Mouse (Mus musculus): Measurements from ENCODE around the gene Ppp5c.

Ppp5c gene

DNA sequence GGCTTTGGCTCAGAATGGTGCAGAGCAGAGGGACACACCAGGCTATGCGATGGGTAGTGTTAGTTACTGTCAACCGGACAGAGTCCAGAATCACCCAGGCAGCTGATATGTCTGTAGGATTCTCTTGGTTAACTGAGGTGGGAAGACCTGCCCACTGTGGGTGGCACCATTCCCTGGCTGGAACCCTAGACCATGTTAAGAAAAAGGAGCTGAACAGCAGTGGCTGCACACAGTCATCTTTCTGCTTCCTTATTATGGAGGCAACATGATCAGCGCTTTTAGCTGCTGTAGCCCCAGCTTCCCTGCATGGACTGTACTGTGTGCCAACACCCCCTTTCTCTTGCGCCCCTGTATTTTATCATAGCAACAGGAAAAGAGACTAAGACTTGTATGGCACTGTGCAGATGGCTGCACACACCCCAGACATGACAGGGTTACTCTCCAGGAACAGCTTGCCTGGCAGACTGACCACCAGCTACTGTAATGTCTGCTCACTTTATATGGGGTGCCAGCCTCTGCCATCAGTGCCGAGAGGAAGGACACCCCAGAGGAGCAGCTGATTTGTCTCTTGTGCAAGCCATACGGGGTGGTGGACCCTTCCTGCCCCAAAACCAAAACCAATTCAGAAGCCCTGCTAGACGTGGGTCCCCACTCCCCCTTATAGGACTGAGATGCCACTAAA is 15.7 kb downstream of the Ppp5c start:
- no peak for DNase-seq

DNA sequence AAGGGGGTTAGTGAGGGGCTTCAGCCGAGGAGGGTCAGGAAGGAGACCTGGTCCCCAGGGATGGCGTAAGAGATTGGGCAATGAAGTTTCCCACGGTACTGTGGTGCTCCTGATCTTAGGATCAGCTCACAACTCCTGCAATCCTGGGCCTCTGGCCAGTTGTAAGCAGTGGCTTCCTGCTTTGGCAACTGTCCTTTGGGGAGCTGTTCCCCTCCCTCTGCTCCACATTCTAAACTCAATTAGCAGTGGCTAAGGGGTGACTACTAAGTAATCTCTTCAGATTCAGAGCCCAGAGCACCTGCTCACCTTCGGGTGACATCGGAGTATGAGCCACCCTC is 17.7 kb downstream of the Ppp5c start:
- no peak for DNase-seq

DNA sequence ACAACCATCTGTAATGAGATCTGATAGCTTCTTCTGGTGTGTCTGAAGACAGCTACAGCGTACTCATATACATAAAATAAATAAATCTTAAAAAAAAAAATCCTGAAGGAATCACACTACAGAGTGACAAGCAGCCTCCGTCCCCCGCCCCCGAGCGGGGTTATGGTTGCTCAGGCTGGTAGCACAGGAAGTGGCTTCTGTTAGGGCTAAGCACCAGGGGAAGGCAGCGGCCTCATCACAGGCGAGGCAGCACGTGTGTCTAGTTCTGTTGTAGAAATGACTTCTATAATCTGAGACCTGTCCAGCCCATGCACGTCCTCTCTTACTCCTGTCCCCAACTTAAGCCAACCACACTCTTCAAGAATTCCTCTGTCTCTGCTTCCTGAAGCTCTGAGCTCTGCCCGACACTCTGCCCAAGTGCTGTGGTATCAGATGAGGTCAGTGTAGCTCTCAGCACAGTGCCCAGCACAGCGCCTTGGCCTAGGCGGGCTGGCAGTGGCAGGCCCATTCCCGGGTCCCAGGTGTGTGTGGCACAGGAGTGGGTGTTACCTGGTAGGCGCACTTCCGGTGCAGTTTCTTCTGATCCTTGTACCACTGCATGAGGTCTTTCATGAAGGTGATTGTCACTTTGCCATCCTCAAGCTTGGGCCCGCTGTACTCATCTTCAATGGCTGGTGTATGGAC is 18.3 kb downstream of the Ppp5c start:
- peak; percentile 83 for DNase-seq

DNA sequence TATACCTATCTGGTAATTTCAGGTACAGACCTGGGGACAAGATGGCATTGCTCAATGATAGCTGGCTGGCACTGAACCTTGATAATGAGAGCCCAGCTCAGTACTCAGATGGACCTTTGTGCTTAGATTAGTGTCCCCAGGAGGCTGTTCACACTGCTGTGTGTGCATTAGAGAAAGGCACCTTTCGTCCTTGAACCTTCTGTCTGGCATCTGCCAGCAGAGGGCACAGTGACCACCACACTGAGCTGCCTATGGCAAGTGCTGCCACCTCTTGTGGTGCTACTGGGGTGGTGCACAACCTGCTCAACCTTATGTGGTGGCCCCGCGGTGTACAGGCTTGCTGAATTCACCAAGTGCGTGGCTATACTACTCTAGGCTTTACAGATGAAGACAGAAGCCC is 20.4 kb downstream of the Ppp5c start:
- DNase-seq, result peak; percentile 68

DNA sequence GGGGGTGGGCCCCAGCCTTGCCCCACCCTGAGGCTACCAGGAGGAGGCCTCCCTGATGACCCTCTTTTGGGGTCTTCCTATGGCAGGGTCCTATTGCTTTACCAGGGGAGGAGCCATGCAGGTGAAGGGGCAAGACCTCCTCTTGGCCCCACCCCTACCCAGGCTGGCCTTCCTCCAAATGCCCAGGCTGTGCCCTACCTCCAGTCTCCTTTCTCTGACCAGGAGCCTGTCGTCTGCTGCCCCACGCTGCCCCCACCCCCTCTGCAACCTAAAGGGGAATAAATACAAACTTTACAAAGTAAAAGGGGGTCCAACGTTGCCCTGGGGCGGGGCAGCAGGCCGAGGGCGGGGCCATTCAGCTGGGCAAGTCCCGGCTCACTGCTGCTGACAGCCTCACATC is 23.0 kb downstream of the Ppp5c start:
- DNase-seq, result no peak

DNA sequence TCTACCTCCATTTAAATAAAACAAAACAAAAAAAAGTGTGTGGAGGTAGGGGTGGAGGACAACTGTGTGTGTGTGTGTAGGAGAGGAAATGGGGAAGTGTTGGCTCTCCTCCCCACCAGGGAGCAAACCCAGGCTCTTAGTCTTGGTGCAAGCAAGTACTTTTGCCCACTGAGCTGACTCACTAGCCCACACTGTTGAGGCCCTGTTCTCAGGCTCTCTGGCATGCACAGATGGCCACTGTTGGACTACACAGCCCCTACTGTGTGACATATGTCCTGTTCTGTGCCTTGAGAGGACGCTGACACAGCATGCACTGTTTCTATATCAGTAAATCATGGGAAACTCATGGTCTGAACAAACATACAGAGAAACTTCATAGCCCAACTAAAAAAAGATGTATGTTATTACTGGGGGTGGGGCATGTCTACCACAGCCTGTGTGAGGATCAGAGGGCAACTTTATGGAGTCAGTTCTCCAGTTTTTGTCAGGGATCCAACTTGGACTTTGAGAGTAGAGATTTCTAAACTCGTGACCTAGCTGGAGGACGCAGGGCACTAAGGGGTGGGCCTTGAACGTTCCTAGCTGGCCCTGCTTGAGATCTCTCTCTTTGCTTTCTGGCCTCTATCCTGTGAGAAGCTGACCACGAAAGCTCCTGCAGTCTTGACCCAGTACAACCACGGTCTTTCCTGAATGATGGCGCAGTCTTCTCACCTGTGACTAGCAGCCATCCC is 24.3 kb downstream of the Ppp5c start:
- DNase-seq, result no peak

DNA sequence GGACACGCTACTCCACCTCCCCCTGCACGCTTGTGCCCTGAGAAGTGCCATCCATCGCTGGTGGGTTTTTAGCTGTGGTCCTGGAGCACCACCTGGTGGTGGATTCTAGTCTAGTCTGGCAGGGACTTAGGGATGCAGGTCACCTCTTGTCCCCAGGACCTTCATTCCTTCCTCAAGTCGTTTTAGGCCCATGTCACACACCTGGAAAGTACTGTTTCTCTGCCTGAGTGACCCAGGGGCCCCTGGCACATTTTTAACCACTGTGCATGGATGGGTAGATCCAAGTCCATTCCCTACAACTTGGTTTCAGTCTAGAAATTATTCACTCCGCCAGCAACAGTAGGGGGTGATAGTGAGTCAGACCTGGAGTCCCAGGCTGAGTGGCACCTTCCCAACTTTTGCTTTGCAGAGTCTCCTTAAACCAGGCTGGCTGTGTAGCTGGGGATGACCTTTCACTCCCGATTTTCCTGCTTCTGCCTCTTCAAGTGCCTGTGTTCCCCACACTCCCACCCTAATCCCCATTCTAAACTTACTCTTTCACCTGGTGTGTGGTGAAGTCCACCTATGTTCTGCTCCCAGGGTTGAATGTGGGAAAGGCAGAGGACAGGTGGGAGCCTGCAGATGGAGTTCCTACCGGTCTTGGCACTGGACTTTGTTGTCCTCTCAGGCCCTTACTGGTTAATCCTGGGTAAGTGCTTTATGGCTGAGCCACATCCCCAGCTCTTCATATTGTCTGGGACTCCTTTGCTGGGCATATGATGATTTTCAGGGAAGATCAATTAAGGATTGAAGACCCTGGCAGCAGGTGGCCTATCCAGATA is 25.1 kb downstream of the Ppp5c start:
- DNase-seq, result peak; percentile 89

DNA sequence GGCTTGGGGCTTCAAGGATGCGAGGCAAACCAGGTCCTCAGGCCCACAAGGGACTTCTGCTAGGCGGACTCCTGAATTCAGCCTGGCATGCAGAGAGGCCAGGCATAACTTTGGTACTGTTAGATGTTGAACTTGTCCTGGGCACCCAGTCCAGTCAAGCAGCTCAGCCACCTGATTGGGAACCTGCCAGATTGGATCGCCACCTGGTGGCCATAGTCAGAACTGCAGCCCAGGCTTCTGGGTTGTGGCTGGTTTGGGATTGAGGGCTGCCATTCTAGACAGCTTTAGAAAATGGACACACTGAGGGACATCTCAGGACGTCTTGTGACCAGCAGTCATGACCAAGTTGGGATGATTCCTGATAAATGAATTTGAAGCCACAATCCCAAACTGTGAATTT is 28.1 kb downstream of the Ppp5c start:
- peak; percentile 89 for DNase-seq

DNA sequence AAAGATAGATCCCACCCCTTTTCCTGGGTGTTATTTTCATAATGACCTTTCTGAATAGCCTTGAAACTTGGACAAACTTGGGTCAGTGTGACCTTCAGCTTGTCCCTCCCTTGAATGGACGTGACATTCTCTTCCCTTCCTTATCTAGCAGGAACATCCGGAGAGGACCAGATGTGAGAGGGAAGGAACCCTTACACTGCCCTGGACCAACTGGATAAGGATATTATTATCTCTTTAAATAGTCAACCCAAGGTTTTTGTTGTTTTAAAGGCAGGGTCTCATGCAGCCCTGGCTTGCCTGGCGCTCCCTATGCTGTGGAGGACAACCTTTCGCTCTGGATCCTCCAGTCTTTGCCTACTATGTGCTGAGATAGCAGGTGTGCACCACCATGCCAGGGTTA is 28.5 kb downstream of the Ppp5c start:
- DNase-seq, result no peak

DNA sequence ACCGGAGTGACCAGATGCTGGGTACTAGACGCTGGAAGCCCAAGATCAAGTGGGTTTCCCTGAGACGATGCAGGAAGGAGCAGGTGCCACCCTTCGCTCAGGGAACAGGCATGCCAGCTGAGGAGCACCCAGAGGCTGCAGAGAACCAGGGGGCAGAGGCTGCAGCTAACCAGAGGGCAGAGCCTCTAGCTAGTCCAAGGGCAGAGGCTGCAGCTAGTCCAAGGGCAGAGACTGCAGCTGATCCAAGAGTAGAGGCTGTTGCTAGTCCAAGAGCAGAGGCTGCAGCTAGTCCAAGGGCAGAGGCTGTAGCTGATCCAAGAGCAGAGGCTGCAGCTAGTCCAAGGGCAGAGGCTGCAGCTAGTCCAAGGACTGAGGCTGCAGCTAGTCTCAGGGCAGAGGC is 32.4 kb downstream of the Ppp5c start:
- DNase-seq, result no peak

DNA sequence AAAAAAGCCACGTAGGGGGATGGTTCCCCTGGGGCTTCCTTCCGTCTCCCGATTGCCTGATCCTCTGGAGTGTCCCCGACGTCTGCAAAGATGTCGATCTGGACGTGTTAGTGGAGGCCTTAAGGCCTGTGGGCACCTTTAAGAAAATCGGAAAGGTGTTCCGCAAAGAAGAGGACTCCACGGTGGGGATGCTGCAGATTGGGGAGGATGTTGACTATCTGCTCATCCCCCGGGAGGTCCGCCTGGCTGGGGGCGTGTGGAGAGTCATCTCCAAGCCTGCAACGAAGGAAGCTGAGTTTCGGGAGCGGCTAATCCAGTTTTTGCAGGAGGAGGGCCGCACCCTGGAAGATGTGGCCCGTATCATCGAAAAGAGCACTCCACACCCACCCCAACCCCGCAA is 33.3 kb downstream of the Ppp5c start:
- DNase-seq, result no peak

DNA sequence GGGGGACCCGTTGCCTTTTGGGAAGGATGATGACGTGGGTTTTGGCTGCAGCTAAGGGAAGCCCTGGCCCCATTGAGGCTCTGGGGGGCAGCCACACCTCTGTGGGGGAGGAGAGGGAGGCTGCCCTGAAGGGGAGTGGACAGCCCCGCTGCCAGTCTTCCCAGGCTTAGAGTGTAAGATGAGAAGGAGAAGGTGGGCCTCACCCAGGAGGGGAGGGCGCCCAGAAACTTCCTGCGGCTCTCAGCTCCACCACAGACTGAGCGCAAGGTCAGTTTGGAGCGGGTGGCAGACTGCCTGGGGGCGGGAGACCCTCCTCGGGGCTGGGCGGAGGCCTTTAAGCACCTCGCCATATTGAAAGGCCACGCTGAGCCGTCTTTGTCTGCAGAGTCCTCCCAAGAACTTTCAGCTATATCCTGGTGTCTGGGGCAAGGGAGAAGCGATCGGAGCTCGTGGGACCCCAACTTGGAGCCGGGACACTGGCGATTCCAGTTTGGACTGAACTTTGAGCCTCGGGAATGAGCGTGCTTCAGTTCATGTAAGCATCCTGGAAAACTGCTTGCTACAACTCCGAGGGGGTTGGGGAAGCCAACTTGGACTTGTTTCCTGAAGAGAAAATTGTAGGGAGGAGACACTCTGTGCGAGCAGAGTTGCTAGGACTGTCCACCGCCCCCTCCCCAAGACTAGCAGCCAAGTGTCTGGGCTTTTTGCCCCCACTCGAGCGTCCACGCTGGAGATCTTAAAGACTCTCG is 33.9 kb downstream of the Ppp5c start:
- no peak for DNase-seq

DNA sequence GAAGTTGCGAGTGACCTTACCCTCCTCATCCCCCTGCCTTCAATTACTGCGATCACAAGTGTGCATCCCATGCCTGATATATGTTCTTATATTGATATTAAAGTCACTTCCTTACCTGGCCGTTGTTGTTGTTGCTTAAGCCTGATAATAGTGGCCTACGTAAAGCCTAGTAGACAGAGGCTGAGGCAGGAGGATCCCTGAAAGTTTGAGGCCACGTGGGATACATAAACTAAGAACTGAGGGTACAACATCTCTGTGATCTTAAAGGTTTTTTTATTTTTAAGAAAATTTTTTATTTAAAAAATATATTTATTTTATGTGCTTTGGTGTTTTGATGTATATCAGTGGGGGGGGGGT is 35.3 kb downstream of the Ppp5c start, which contains the start of gene Ccdc8:
Ccdc8 (plus strand) TSS at position 258 of the 357 bp plus-strand sequence.
- DNase-seq, result no peak

DNA sequence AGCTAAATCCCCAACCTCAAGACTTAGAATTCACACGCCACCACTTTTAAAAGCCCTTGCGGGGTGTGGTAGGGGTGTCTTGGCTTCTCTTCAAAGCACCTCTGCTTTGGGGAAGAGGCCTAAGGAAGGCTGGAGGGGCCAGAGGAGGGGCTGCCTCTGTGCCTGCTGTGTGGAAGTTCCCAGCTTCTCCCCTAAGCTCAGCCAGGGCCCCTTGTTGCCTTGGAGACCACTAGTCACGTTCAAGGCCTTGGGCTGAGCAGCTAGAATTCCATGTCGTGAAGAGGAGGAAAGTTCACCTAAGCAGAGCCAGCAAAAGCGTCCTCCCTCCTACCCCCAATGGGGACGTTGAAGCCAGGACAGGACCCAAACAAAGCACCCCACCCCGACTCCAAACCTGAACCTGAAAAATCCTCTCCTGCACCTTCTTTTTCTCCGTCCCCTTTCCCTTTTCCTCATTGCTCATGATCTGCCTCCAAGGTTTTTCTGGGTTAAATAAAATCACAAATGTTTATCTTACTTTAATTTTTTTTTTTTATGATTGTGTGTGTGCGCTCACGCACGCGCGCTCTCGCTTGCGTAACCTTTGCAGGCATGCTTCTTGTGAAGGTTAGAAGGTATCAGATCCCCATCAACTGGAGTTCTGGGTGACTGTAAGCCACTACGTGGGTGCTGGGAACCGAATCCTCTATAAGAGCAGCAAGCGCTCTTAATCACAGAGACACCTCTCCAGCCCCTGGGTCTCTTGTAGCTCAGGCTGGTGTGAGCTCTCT is 35.9 kb downstream of the Ppp5c start:
- DNase-seq, result no peak

DNA sequence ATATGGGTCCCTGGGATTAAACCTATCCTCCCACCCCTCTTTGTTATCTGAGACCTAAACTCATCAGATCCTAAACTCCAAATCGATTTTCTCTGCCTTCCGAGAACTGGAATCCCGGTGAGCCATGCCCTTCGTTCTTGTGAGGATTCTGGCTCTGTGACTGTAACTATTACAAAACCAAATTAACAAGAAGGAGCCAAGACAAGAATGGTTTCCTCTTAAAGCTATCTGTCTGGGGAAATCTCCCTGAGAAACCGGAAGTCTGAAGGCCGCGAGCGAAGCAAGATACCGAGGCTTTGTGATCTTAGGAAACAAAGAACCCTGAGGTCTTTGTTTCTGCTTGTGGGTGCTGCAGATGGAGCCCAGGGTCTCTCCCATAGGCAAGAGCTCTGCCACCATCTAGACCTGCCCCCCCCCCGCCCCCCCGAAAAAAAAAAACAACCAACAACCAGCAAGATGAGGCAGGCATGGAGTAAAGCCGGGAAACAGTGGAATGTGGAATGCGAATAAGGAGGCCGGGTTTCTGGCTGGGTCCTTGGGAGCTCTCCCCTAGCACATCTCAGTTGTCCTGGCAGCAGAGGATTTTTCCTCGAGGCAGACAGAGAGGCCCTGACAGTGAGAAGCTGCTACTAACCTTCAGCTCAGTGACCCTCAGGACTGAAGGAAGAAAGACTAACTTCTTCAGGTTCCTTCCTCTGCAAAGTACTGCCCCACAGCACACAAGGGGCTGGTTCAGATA is 37.5 kb downstream of the Ppp5c start:
- peak; percentile 62 for DNase-seq

DNA sequence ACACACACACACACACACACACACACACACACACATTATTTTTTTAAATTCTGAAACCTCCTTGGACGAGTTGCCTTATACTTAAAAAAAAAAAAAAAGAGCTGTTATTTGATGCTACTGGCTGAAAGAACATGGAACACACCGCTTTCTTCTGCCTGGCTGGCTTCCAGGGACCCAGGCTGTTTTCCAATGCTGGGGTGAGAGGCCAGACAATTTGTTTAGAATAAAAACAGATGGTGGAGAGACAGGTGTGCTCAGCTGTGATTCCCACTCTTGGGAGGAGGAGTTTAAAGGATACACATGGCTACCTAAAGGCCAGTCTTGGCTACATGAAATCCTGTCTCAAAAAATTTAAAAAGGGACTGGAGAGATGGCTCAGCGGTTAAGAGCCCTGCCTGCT is 39.3 kb downstream of the Ppp5c start:
- DNase-seq, result no peak

DNA sequence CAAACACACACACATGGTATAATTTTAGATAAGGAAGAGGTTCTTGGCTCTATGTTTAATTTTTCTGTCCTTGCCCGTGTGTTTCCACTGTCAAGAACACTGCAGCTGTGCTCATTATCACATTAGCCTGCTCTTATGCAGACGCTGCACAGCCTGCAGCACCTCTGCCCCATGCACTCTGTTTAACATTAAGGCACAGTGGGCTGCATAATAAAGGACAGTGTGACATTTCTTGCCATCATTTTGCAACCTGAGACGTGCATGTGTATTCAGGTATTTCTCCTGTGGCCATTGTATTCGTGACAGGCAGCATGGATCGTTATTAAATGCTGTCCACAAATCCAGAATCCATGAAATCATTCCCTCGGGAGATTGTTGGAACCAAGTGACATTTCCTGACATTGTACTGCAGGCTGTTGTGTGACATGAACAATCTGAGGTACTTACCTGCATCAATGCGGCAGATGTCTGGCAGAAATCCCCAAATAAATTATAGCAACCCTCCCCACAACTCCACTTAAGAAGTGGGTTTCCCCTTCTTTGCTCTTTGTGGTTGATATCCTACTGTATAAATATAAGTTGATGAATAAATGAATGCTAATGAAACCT is 40.1 kb downstream of the Ppp5c start:
- no peak for DNase-seq

DNA sequence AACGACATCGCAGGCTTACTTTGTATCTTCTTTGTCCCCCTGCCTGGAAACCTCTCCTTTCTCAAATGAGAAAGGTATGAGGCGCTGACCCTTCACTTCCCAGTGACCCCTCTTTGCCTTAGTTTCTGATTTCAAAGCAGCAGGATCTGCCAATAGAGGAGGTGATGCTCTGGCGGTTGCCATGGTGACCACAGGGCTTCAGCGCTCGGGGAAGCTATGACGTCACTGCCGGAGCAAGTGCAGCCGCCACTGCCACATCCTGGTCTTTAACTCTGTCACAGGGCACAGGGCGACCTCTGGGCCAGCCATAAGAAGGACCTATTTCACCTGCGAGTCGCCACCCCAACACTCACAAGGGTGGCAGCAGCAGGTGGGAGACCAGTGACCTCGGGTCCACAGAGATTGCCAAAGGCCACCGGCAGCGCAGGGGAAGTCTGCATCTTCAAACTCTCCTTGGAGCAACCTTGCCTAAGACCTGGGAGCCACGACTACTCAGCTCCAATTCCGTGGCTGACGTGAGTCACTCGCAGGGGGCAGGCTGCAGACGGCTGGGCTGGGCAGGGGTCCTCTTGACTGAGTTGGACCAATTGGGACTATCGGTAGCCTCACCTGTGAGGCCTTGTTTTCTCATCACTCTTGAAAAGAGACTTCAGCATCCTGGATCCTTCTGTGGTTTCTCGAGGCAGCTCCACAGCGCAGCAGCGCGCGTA is 44.7 kb downstream of the Ppp5c start, which contains the start of gene Gm42372:
Gm42372 (plus strand) TSS at position 228 of the 710 bp plus-strand sequence.
- peak; percentile 91 for DNase-seq

DNA sequence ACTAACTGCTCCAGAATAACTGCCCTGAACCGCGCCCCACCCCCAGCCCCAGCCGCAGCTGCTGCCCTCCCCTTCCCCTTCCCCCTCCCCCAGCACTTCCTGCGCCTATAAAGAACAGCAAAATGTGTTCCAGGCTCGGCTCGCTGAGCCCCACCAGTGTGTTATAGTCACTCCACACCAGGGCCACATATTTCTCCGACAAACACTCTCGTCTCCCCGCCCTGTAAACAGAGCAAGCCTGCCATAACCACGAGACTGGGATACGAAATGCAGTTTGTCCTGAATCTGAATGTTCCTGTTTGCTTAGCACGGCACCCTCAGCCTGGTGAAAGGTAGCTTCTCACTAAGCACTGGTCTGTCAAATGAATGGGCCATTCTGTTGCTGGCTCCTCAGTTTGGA is 47.4 kb downstream of the Ppp5c start:
- DNase-seq, result peak; percentile 91

DNA sequence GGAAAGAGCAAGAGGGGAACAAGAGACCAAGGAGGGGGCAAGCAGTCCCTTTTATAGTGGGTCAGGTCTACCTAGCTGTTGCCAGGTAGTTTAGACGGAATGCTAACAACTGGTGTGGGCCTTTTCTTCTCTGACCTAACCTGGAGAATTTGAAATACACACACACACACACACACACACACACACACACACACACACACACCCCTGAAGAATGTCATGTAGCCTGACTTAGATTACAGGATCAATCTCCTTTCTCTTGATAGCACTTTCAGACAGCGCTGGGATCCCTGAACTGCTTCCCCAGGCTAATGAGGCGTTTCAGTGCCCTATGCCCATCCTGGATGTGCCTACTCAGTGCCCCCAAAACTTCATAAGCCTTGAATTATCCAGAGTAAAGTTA is 49.1 kb downstream of the Ppp5c start:
- DNase-seq, result no peak
